Mouse (Mus musculus) heart, postnatal 10 days (tissue): ENCODE measurements around the gene Ahctf1. TPM values are rescaled to one million over a fixed set of nuclear protein-coding genes. Genes with fewer than 3 reads are reported as not detected.

ENCODE experiments used
- DNase-seq, 2 experiments: peaks; one replicate each; pipeline ENCODE4 v3.0.0; 2021
- intact Hi-C: fragments of 180-260 bp; cut with DNase I; formaldehyde crosslinking; loops from one replicate; pipeline ENCODE4 v1.15.1; 2025
- total RNA-seq, 2 experiments: library from RNA; stranded (reverse); gene quantifications; 2 replicates each; pipeline ENCODE4 v1.2.3; 2021

Gene Ahctf1
- total RNA-seq, 2 experiments from 2014 or later, result 21.9 to 25.2 TPM

DNA sequence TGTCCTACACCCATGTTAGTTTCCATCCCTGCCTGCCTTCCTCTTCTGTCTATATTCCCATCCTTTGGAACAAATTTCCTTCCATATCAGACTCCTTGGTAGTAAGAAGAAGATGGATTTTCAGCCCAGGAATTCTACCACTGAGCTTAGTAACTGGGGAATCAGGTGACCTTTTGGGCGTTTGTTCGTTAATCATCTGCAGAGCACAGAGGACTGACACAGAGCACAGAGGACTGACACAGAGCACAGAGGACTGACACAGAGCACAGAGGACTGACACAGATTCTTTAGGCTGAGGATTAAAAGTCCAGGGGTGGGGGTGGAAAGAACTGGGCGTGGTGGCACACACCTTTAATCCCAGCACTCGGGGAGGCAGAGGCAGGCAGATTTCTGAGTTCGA lies 2.3 kb upstream of the Ahctf1 start:
- intact Hi-C loops, result loop anchor here (2.0 kb wide), 1 partner anchor 39 kb away; no protein-coding TSS in a partner anchor

GRCm38 (mm10) chr1:179804140-179804881 lies 831 bp upstream of the Ahctf1 start:
- DNase-seq, result peak in 1 of 2 experiments; percentile 56
- intact Hi-C loops, result loop anchor here (2.0 kb wide), 1 partner anchor 40 kb away; no protein-coding TSS in a partner anchor

More for the DNA sequence above, 2.3 kb upstream of the Ahctf1 start:
- no peak for DNase-seq

DNA sequence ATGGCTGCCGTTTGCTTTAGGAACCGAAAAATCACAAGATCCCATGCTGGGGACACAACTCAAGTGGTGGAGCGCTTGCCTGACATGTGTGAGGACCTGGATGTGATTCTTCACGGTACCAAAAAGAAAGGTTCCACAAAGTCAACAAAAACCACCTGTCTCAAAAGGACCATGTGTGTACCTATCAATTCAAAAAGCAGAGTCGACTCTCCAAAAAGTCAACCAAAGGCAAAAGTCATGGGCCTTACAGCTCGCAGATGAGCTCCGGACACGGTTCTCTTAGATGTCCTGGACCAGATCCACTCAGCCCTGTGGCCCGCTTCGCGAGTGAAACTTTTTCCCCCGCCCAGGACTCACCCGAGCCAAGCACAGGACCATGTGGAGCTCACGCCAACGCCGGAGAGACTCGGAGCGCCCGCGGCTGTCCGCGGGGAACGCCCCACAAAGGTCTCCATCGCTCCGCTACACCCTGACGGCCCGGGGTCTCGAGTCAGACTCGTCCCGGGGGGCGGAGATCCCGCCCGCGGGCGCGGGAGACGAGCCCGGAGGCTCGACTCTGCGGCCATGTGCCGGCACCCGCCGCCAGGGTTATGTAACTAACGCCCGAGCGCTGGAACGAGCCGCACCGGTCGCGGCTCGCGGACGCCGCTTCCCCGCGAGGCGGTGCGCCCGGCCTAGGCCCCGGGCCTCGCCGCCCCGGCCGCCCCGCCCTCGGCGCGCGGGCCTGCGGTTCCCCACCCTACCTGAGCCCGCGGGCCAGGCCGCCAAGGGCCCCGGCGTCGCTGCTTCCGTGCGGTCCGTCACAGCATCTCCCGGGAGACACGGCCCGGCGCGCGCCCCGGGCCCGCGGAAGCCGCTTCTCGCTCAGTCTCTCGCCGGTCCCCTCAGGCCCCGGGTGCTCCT lies 619 bp downstream of the Ahctf1 start, which contains the start of gene Gm10518:
Gene Gm10518, plus strand, starts transcription at position 767 of the 903 bp plus-strand sequence.
- peak; percentile 74 for DNase-seq
- intact Hi-C loops, result no loop called here

DNA sequence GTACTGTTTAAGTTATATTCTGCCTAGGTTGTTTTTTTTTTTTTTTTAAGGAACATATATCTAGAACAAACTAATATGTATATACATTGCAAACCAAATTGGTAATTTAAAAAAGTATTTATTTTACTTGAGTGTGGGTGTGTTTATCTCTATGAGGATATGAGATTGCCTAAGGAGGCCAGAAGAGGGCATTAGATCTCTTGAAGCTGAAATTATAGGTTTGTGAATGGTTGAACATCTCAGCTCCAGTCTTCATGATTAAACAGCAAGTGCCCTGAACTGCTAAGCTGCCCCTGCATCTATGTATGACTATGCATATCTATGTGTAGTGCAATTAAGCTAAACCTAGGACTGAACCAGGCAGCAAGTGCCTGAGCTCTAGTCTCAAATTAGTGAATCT lies 4.7 kb downstream of the Ahctf1 start:
- intact Hi-C loops, result no loop called here
- no peak for DNase-seq

DNA sequence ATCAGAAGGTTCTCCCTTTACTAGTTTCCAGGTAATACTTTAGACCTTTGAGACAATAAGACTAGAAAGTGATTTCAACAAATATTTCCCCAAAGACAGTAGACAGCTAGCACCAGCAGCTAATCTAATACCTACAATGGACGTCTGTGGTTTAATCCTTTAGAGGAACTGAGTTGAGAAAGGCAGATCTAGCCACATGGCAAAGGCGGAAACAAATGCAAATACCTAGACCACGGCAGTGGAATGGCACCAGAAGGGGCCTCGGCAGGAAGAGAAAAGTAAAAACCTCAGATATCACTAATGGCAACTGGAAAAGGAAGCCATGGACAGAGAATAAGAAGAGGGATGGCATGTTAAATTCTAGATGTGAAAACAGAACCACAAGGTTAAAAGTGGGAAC lies 16.2 kb downstream of the Ahctf1 start:
- no peak for DNase-seq
- intact Hi-C loops, result loop anchor here (10.0 kb wide), 1 partner anchor 1462 kb away; no protein-coding TSS in a partner anchor

DNA sequence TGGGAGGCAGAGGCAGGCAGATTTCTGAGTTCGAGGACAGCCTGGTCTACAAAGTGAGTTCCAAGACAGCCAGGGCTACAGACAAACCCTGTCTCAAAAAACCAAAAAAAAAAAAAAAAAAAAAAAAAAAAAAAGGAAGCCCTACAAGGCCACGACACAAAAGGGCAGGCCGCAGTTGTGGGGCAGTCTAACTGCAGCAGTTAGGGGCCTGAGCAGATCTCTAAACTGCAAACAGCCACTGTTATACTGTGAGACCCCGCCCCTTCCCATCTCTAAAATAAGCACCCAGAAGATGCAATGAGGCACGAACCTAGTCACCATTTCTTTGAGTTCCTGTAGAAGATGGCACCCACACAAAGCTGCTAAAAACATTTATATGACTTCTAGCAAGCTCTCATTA lies 18.0 kb downstream of the Ahctf1 start:
- intact Hi-C loops, result loop anchor here (10.0 kb wide), 1 partner anchor 1461 kb away; no protein-coding TSS in a partner anchor

GRCm38 (mm10) chr1:179784098-179784497 lies 19.4 kb downstream of the Ahctf1 start:
- intact Hi-C loops, result loop anchor here (10.0 kb wide), 1 partner anchor 1459 kb away; no protein-coding TSS in a partner anchor
- DNase-seq, result no peak

More for the DNA sequence above, 18.0 kb downstream of the Ahctf1 start:
- DNase-seq, result no peak

DNA sequence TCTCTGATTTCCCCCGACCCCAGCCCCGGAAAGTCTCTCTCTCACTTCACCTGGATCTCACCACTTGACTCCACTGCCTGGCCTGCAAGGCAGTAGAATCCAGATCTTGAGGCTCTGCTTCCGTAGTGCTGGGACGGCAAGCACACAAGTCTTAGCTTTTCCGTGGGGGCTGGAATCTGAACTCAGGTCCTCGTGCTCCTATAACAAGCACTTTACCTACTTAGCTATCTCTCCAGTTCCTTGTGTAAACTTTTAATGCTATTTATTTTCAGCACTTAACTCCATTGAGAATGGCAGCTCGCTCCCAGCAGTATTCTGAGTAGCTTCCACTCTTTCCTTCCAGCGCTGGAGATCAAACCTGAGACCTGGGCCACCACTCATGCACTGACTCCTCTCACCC lies 26.6 kb downstream of the Ahctf1 start:
- intact Hi-C loops, result no loop called here
- no peak for DNase-seq

DNA sequence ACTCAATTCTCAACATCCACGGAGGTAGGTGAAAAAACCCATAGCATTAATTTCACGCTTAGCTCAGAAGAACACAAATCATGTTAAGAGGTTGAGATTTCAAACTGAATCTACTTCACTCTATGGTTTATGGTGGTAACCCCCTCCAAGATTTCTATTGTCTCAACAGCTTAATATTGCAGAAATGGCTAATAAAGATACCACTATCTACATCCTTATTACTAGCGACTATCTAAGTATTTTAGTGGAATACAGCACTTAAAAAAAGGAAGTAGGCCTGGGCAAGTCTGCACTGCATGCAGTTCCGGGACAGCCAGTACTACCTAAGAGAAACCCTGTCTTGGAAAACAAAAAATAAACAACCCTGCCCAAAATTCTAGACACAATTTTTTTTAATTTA lies 42.9 kb downstream of the Ahctf1 start:
- DNase-seq, result no peak
- intact Hi-C loops, result no loop called here

- intact Hi-C loops, result no loop called here
- DNase-seq, result no peak
Observed at GRCm38 (mm10) chr1:179760086-179760485, 43.4 kb downstream of the Ahctf1 start.

- intact Hi-C loops, result loop anchor here (5.0 kb wide), 1 partner anchor 36 kb away; no protein-coding TSS in a partner anchor
- DNase-seq, result no peak
Observed at GRCm38 (mm10) chr1:179756477-179756876, 47.0 kb downstream of the Ahctf1 start.

- no peak for DNase-seq
- intact Hi-C loops, result no loop called here
Observed at GRCm38 (mm10) chr1:179753006-179753405, 50.5 kb downstream of the Ahctf1 start.

GRCm38 (mm10) chr1:179752276-179752675 lies 51.2 kb downstream of the Ahctf1 start:
- no peak for DNase-seq
- intact Hi-C loops, result no loop called here

DNA sequence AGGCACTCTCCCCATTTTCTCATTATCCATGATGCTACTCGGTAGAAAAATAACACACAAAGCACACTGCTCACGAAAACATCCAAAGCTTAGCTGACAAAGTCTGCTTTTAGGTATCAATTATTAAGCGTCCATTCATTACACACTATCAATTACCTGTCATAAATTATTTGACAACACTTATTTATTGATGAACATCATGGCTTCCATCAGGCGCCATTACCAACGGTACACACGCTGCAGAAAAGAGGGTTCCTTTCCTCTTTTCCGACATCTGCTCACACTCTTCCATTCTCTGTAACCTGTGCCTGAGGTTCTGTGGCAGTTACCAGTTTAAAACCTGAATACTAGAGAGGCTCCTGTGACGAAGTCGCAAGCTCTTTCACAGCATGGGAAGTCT lies 58.3 kb downstream of the Ahctf1 start, which contains the start of gene Kif28:
Gene Kif28, minus strand, starts transcription at position 101 of the 400 bp plus-strand sequence.
- intact Hi-C loops, result no loop called here
- DNase-seq, result no peak

DNA sequence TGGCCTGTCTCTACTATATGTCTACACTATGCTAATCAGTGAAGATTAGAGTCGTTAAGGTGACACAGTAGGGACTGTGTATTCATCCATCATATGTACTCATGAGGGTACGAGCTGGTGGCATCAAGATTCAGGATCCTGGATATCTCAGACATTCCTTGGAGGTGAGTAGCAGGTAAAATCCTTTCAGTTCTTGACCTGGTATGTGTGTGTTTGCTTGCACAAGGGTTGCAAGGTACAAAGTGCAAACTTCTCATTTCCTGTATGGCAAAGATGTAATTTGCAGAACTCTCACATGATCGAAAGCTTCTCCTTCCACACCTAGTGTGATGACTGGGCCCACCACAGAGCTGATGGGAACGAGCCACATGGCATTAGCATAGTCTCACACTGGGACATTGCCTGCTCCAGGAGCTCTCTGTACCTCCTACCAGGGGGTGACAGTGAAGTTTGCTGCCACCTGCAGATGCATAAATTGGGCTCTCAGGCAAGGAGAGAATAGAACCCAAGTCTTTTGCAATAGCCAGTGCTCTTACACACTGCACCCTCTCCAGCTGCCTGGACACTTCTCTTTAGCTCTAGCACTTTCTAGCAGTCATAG lies 59.8 kb downstream of the Ahctf1 start:
- no peak for DNase-seq
- intact Hi-C loops, result no loop called here

- intact Hi-C loops, result loop anchor here (5.0 to 10.0 kb wide), 2 partner anchors 92 to 229 kb away; no protein-coding TSS in a partner anchor
- DNase-seq, result no peak
Observed at GRCm38 (mm10) chr1:179736483-179736882, 67.0 kb downstream of the Ahctf1 start.

DNA sequence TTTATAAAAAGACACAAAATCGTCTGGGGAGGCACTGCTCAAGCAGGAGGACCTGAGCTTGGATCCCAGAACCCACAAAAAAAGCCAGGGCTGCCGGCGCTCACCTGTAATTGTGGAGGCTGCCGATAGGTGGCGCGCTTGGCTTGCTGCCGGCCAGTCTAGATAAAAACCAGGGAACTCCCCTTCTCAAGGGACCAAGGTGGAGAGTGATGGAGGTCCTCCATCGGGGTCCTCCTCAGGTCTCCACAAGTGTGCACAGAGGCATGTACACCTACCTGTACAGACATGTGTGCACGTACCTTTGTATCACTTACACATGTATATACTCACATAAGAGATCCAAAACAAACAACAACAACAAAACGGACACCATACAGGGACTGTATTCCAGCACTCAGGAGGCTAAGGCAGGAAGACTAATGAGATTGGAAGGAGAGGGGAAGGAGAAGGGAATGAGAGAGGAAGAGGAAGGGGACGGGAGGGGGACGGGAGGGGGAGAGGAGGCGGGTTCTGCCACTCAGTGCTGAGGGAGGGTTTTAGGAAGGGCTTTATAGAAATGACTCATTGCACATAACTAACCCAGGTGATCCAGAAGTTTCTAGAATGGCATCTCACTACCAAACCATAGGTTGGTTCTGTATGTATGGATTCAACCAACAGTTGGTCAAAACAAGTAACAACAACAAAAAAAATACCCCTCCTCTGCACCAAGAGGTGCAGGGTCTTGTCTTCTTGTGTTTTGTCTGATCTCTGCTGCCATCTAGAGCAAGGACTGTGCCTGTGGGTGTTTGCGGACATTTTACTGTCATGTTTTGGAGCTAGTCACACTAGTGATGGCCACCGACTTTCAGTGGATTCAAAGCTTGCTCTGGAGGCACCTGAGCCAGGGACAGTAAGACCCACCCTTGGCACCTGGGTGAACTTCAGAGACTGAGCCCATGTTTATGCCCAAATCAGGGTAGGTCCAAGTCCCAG lies 68.7 kb downstream of the Ahctf1 start:
- intact Hi-C loops, result loop anchor here (5.0 to 10.0 kb wide), 2 partner anchors 90 to 227 kb away; no protein-coding TSS in a partner anchor
- peak; percentile 71 to 79 for DNase-seq

- intact Hi-C loops, result loop anchor here (10.0 kb wide), 1 partner anchor 87 kb away; no protein-coding TSS in a partner anchor
- peak; percentile 36 to 56 for DNase-seq
Observed at GRCm38 (mm10) chr1:179731391-179731790, 72.1 kb downstream of the Ahctf1 start.

GRCm38 (mm10) chr1:179728661-179729060 lies 74.8 kb downstream of the Ahctf1 start:
- intact Hi-C loops, result no loop called here
- no peak for DNase-seq
